Mouse (Mus musculus) gastrocnemius, adult 18-20 months (tissue): ENCODE data around the gene Ak1. TPM values are rescaled to one million over a fixed set of nuclear protein-coding genes. Genes with fewer than 3 reads are reported as not detected.

ENCODE experiments used
- DNase-seq: peaks from one replicate; pipeline ENCODE4 v3.0.0; 2021; ENCODE audit warnings: low spot score
- total RNA-seq, 2 experiments: library from RNA; stranded (reverse); gene quantifications; 2 replicates each; pipeline ENCODE4 v1.2.3; 2021

The Ak1 gene
- total RNA-seq, 2 experiments from 2014 or later: 1,543 to 1,586 TPM

- no peak for DNase-seq
Observed at GRCm38 (mm10) chr2:32599409-32599808, 22.1 kb upstream of the Ak1 start, which contains the start of gene St6galnac6. Gene St6galnac6, plus strand, starts transcription at chr2:32599709.

- no peak for DNase-seq
Observed at GRCm38 (mm10) chr2:32601417-32602065, 20.0 kb upstream of the Ak1 start.

GRCm38 (mm10) chr2:32602600-32603054 lies 18.9 kb upstream of the Ak1 start:
- DNase-seq: peak; percentile 90

- DNase-seq: no peak
Observed at GRCm38 (mm10) chr2:32604631-32605030, 16.9 kb upstream of the Ak1 start.

DNA sequence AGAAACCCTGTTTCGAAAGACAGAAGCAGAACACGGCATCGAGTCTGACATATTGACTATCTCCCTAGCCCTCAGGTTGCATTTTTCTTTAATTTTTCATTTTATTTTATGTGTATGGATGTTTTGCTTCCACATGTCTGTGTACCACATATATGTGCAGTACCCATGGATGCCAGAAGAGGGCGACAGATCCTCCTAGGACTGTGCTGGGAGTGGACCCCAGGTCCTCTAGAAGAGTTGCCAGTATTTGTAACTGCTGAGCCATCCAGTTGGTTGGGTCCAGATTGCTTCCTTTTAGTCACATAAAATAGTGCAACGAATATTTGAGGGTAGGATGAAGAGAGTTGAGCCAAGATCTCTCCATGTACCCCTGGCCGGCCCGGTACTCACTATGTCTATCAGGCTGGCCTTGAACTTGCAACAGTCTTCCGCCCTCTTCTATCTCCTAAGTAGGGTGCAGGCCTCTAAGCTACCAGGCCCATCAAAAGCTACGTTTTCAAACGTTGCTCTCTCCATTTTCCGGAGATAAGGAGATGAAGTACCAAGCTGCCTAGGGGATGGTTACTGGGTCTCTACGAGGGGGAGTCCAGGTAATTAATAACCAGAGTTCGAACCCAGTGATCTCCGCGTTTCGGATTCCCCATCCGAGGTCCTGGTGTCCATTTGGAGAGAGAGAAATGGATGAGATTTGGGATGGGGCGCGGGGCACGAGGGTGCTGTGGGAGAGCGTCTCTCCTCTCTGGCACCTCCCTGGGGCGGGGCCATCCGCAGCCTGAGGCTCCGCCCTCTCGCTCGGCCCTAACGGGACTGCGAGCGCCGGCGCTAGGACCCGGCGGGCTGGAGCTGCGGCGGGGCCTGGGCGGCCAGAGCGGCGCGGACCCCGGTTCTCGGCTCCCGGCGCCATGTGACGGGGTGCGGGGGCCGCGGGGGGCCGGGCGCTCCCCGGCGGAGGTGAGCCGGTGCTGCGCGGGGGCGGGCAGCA lies 15.1 kb upstream of the Ak1 start:
- DNase-seq: peak; percentile 87

DNA sequence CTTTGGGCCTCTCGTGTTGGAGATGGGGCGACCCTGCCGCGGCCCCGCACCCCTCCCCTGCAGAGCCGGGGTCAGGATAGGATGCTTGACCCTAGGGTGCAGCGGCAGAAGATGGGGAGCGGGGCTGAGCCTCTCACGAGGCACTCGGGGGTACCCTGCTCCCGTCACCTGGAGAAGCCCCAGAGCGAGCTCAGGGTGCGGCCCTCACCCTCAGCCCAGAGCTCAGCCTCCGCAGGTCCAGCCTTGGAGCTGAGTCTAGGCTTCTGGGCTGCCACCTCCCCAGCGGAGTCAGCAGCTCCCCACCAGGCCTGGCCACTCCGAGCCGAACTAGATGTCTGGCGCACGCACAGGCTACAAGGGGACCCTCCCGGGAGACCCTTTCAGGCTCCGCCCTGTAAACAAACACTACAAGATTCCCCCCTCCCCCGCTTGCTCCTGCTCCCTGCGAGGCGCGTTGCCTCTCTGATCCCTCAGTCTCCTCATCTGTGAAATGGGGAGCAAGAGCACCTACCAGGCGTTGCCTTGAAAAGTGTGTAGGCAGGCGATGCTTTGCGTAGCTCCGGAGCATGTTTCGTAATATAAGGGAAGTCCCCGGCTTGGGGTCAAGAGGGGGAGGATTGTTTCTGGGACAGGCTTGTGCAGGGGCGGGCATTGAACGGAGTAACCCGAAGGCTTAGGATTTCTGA lies 14.2 kb upstream of the Ak1 start:
- no peak for DNase-seq

DNA sequence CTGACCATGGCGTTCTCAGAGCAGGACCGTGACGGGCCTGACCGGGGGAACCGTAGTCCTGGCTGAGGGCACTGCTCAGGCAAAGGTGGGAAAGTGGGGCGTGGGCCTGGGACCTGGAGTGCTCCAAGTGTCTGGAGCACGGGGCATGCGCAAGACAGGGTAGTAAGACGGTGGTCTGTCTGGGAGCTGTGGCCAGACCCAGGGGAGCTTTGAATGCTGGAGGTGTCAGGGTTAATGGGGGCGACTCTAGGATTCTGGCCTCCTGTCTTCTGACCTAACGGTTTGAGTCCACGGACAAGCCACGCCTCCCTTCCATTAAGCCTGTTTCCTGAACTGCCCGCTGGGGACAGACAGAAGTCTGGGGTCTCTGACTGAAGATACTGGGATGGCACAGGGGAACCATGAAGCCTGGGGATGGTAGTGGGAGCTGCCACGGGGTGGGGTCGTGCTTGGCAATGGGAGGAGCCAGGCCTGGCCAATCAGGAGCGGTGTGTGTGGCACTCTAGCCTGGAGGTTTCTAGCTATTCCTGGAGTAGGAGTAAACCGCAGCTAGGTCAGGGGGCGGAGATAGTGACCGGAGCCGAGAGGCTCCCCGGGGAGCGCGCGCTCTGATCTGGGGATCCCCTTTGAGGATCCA lies 13.3 kb upstream of the Ak1 start:
- peak; percentile 89 for DNase-seq

GRCm38 (mm10) chr2:32608778-32609435 lies 12.7 kb upstream of the Ak1 start:
- DNase-seq: no peak

GRCm38 (mm10) chr2:32610610-32611229 lies 10.8 kb upstream of the Ak1 start:
- DNase-seq: peak; percentile 67

- DNase-seq: no peak
Observed at GRCm38 (mm10) chr2:32612274-32612673, 9.3 kb upstream of the Ak1 start.

DNA sequence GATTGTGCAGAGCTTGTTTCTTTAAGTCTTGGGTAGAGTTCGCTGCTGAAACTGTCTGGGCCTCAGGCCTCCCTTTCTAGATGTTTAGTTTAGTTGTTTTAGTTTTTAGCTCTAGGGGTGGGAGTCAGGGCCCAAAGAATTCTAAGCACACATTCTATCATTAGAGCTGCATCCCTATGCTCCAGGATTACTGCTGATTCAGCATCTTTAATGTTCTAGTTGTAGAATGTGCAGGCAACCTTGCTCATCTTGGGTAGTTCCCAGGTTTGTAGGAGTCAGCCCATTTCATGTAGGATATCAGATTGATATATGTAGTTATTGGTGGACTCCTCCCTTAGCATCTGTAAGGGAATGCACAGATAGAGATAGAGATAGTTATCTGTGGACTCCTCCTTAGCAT lies 4.4 kb upstream of the Ak1 start:
- no peak for DNase-seq

GRCm38 (mm10) chr2:32617601-32618000 lies 4.0 kb upstream of the Ak1 start:
- DNase-seq: no peak

DNA sequence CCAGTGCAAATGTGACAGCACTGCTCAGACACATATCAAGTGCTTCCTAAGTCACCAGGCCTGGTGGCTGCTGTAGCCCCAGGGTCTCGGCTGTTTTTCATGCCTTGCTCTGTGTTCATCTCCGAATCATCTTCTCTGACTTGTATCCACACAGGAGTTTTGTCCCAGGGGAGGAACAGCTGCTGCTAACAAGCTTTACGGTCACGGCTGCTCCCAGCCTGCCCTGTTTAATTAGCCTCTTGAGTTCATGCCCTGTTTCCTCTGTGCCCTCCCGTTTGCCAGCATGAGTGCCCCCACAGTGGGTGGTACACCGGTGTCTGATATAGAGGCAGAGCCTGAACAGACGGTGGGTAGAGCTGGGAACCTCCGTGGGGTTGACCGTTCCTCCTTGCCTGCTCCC lies 3.5 kb upstream of the Ak1 start:
- DNase-seq: no peak

GRCm38 (mm10) chr2:32620682-32621516 lies 659 bp upstream of the Ak1 start:
- DNase-seq: no peak

DNA sequence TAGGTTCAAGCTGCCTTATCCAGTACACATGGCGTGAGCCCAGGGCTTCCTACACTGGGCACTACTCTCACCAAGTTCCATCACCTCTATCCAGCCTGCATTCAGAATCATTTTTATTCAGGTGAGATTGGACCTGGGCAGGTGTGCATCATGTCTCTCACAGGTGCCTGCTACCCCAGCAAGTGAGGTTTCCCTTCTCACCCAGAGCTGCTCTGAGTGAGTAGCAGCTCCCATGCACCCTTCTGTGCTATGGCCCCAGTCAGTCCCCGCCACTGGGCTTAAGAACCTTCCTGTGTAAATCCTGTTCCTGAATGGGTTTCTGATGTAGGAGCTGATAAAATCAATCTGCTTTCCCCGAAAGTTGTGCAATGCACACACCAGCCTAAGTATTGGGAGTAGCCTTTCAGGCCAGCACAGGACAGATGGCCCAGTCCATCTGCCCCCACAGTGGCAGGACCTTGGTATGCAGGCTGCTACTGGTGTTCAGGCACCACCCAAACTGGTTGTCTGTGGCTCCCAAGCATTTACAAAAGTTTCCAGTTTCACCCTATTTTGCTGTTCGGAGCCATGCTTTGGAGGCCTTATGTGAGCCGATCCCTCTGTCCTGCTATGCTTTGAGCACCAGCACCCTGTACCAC lies 2.7 kb downstream of the Ak1 start:
- DNase-seq: no peak

DNA sequence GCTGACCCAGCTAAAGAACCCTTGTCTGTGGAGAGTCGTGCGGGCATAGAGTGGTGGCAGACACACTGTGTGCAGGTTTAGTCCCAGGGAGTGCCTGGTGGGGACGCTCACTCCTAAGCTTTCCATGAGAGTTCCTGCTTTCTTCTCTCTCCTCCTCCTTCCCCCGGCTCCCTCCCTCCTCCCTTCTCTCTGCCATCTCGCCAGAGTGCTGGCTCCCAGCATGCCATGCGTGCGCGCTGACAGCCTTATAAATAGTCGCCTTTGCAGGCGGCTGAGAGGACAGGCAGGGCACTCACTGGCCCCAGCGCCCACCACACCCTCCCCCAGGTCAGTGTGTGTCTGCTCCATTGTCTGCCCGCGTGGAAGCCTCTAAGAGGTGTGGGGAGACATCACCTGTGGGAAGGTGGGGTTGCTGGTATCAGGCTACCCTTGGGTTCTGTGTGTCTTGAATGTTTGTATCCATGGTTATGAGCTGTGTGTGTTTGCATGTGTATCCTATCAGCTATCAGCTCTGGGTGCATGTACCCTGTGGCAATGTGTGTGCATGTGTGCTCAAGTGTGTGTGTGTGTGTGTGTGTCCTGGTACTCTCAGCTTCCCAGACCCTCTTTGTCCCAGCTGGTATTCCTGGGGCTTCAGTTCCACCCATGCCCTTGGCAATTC lies 3.8 kb downstream of the Ak1 start:
- peak; percentile 90 for DNase-seq

DNA sequence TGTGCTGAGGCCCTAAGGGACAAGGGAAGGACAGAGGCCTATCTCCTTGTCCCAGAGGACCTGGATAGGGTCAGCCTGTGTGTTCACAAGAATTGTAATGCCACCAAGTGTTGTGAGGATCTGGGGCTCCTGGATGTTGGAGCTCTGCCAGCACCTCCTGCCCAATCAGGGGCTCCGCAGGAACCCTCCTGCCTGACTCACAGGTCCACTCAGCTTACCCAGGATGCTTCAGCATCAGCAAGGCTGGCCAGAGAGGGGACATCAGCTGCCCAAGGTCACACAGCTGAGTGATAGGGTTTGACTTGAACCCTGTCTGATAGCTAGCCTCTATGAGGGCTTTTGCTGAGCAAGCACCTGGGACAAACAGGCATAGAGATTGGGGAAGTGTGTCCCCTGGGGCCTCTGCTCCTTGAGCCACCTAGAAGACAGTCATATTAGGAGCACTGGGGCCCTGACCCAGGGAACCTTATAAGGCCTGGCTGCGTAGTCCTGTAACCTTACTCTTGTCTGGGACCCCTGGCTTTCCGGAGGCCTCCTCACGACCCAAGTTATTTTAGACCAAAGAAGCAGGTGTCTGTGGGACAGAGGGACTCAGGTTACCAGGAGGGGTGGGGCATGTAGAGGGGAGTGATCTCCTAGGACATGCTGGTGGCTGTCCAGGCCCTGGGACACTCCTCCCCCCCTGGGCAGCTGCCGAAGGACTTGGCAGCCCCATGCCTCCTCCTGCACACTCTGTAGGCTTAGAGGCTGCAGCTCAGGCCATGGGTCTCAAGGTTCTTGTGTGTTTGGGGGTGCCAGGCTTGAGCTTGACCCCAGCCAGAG lies 4.5 kb downstream of the Ak1 start:
- DNase-seq: peak; percentile 90
